Mouse (Mus musculus) heart, postnatal 10 days (tissue): ENCODE measurements around the gene Ctss. TPM values are rescaled to one million over a fixed set of nuclear protein-coding genes. Genes with fewer than 3 reads are reported as not detected.

ENCODE experiments used
- total RNA-seq, 2 experiments: library from RNA; stranded (reverse); gene quantifications; 2 replicates each; pipeline ENCODE4 v1.2.3; 2021

The Ctss gene
- total RNA-seq, 2 experiments from 2014 or later = 8.1 to 9.0 TPM

Other genes starting within 250 kb of the Ctss start
- 10 to 100 TPM; 27.7 TPM for gene Mindy1, start 245.4 kb upstream of the Ctss start, total RNA-seq
- gene Prune1, start 244.7 kb upstream of the Ctss start, total RNA-seq = 10 to 100 TPM; 28.8 to 35.2 TPM
- gene Anxa9, start 219.6 kb upstream of the Ctss start, total RNA-seq = under 1 TPM; 0.37 to 0.38 TPM
- gene Cers2, start 212.0 kb upstream of the Ctss start, total RNA-seq = 10 to 100 TPM; 58.4 to 65.6 TPM
- 10 to 100 TPM; 16.2 to 18.2 TPM for gene Setdb1, start 169.6 kb upstream of the Ctss start, total RNA-seq
- gene 4930558C23Rik, start 123.9 kb upstream of the Ctss start, total RNA-seq = not detected
- 10 to 100 TPM; 53.0 to 56.1 TPM for gene Arnt, start 92.4 kb upstream of the Ctss start, total RNA-seq
- 10 to 100 TPM; 17.5 to 17.9 TPM for gene Ctsk, start 27.5 kb upstream of the Ctss start, total RNA-seq
- not detected for gene Hormad1, start 32.9 kb downstream of the Ctss start, total RNA-seq
- 10 to 100 TPM; 20.1 to 23.0 TPM for gene Golph3l, start 62.1 kb downstream of the Ctss start, total RNA-seq
- 10 to 100 TPM; 61.4 to 63.6 TPM for gene Ensa, start 98.2 kb downstream of the Ctss start, total RNA-seq
- gene Mcl1, start 132.0 kb downstream of the Ctss start, total RNA-seq = 100 to 1,000 TPM; 147 to 161 TPM
- 10 to 100 TPM; 32.2 to 37.4 TPM for gene Adamtsl4, start 161.1 kb downstream of the Ctss start, total RNA-seq
- 10 to 100 TPM; 49.2 to 59.2 TPM for gene Ecm1, start 212.8 kb downstream of the Ctss start, total RNA-seq
- gene Tars2, start 233.4 kb downstream of the Ctss start, total RNA-seq = 10 to 100 TPM; 33.5 to 39.6 TPM